Mouse (Mus musculus): ENCODE results near the gene Lrmda. TPM values are rescaled to one million over a fixed set of nuclear protein-coding genes. Genes with fewer than 3 reads are reported as not detected.

The Lrmda gene
- polyA plus RNA-seq, 1 experiment from 2014 or later: not detected

DNA sequence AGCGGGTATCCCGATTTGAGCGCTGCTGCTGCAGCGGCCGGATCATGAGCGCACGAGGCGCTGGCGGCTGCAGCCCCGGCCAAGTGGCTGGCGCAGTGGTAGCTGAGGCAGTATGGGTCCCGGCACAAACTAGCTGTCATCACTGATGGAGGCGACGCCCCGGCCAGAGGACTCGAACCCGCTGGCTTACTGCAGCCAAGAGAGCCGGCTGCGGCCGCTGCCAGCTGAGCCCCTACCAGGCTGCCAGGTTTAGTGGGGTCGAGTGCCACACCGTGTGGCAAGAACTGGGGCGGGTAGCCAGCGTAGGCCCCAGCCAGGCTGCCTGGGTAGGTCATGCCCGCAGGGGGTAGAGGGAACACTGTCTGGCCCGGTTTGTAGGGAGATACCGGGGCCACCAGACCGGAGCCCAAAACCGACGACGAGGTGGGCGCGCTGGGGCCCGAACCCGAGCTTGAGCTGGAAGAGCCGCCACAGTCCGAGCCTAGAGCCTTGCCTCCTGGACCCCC, 34.0 kb upstream of the Lrmda start:
- H3K9ac ChIP-seq (replicated peaks; ENCODE audit: low read length): peak overlapping the region; percentile 78
- peak overlapping the region; percentile 77 for H3K4me3 ChIP-seq (replicated peaks; ENCODE audit: low read depth, low read length)
- peaks cover 41% of the 10 kb centered on the region for H3K4me1 ChIP-seq (ENCODE audit: control insufficient read depth, insufficient read depth, low read length)
- no peaks in the 10 kb centered on the region for H3K9me3 ChIP-seq (ENCODE audit: control insufficient read depth, low read length)
- H3K36me3 ChIP-seq (ENCODE audit: control insufficient read depth, insufficient read depth, low read length): peaks cover 8% of the 10 kb centered on the region; the same call in 1 of the 2 replicates
- no peak for ATAC-seq (ENCODE audit: low FRiP score, low TSS enrichment)
- under 1% methylated on average over 37 of the region's 37 CpGs for WGBS
- peak overlapping the region; percentile 91 for H3K27ac ChIP-seq (replicated peaks; ENCODE audit: low read depth, low read length)
- peaks cover 16% of the 10 kb centered on the region for H3K27me3 ChIP-seq (ENCODE audit: control insufficient read depth, insufficient read depth, low read length)
- peak; percentile 63 for DNase-seq
- H3K4me2 ChIP-seq (ENCODE audit: low read length): peak overlapping the region; percentile 88

GRCm38 (mm10) chr14:21985981-21986732, 33.4 kb upstream of the Lrmda start:
- Histone ChIP-seq H3K36me3 (ENCODE audit: control insufficient read depth, insufficient read depth, low read length) (peaks cover 8% of the 10 kb centered on the region; the same call in 1 of the 2 replicates), H3K27me3 (ENCODE audit: control insufficient read depth, insufficient read depth, low read length) (peaks cover 17% of the 10 kb centered on the region), H3K9me3 (ENCODE audit: control insufficient read depth, low read length) (no peaks in the 10 kb centered on the region), H3K4me3 (replicated peaks; ENCODE audit: low read depth, low read length) (peak overlapping the region; percentile 77), H3K4me2 (ENCODE audit: low read length) (peak overlapping the region; percentile 88), H3K4me1 (ENCODE audit: control insufficient read depth, insufficient read depth, low read length) (peaks cover 47% of the 10 kb centered on the region), H3K9ac (replicated peaks; ENCODE audit: low read length) (peak overlapping the region; percentile 78), H3K27ac (replicated peaks; ENCODE audit: low read depth, low read length) (peak overlapping the region; percentile 91)
- DNase-seq (peak; percentile 91), ATAC-seq (ENCODE audit: low FRiP score, low TSS enrichment) (no peak)
- WGBS: under 1% methylated on average over 61 of the region's 62 CpGs

GRCm38 (mm10) chr14:21986733-21987659, 32.5 kb upstream of the Lrmda start:
- H3K36me3 ChIP-seq (ENCODE audit: control insufficient read depth, insufficient read depth, low read length): peaks cover 8% of the 10 kb centered on the region; the same call in 1 of the 2 replicates
- peak overlapping the region; percentile 88 for H3K4me2 ChIP-seq (ENCODE audit: low read length)
- peak overlapping the region; percentile 91 for H3K27ac ChIP-seq (replicated peaks; ENCODE audit: low read depth, low read length)
- peaks cover 50% of the 10 kb centered on the region for H3K4me1 ChIP-seq (ENCODE audit: control insufficient read depth, insufficient read depth, low read length)
- no peaks in the 10 kb centered on the region for H3K9me3 ChIP-seq (ENCODE audit: control insufficient read depth, low read length)
- H3K9ac ChIP-seq (replicated peaks; ENCODE audit: low read length): peak overlapping the region; percentile 78
- H3K4me3 ChIP-seq (replicated peaks; ENCODE audit: low read depth, low read length): peak overlapping the region; percentile 77
- 1% methylated on average over 60 of the region's 61 CpGs for WGBS
- DNase-seq (peak; percentile 81), ATAC-seq (ENCODE audit: low FRiP score, low TSS enrichment) (peak; percentile 8; the same call in 1 of the 2 replicates)
- peaks cover 21% of the 10 kb centered on the region for H3K27me3 ChIP-seq (ENCODE audit: control insufficient read depth, insufficient read depth, low read length)

- H3K9me3 ChIP-seq (ENCODE audit: control insufficient read depth, low read length): no peaks in the 10 kb centered on the region
- H3K9ac ChIP-seq (replicated peaks; ENCODE audit: low read length): peak overlapping the region; percentile 78
- H3K4me1 ChIP-seq (ENCODE audit: control insufficient read depth, insufficient read depth, low read length): peaks cover 44% of the 10 kb centered on the region
- H3K27me3 ChIP-seq (ENCODE audit: control insufficient read depth, insufficient read depth, low read length): peaks cover 23% of the 10 kb centered on the region
- WGBS: under 1% methylated on average over 74 of the region's 74 CpGs
- ATAC-seq (ENCODE audit: low FRiP score, low TSS enrichment) (peak; percentile 84), DNase-seq (peak; percentile 96)
- H3K4me3 ChIP-seq (replicated peaks; ENCODE audit: low read depth, low read length): peak overlapping the region; percentile 77
- H3K4me2 ChIP-seq (ENCODE audit: low read length): peak overlapping the region; percentile 88
- peaks cover 8% of the 10 kb centered on the region; the same call in 1 of the 2 replicates for H3K36me3 ChIP-seq (ENCODE audit: control insufficient read depth, insufficient read depth, low read length)
- peak overlapping the region; percentile 91 for H3K27ac ChIP-seq (replicated peaks; ENCODE audit: low read depth, low read length)
These were observed 31.6 kb upstream of the Lrmda start for GRCm38 (mm10) chr14:21987660-21988576.

DNA sequence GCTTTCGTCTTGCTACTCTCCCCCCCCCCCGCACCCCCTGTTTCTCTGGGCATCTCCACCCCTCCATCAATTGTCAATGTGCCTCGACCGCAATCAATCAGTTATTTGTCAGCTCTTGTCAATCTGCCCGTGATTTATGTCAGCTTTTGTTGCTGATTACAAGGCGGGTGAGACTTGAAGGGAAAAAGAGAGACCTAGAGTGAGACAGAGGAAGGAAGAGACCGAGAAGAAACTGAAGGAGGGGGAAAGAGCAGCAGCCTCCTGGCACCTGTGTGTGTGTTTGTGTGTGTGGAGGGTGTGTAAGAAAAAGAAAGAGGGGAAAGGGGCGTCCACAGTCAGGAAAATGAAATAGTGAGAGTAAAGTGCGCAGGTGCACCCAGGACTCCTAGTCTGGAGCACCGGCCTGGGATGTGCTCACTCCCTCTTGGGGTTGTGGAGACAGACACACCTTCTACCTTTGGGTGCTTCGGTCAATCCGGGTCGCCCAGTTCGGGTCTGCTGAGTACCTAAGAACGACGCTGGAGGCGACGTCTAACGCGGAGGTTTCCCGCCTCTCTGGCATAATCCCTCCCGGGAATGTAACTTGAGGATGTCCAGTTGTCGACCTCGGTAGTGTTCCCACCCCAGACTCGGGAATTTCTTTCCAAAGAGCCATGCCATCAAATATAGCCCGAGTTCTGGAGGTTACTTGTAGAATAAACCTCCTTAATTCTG, 30.8 kb upstream of the Lrmda start:
- Histone ChIP-seq H3K4me3 (replicated peaks; ENCODE audit: low read depth, low read length) (peak overlapping the region; percentile 77), H3K36me3 (ENCODE audit: control insufficient read depth, insufficient read depth, low read length) (peaks cover 8% of the 10 kb centered on the region; the same call in 1 of the 2 replicates), H3K4me2 (ENCODE audit: low read length) (peak overlapping the region; percentile 88), H3K27ac (replicated peaks; ENCODE audit: low read depth, low read length) (peak overlapping the region; percentile 71), H3K9me3 (ENCODE audit: control insufficient read depth, low read length) (no peaks in the 10 kb centered on the region), H3K9ac (replicated peaks; ENCODE audit: low read length) (peak overlapping the region; percentile 17; the same call in 1 of the 2 replicates), H3K4me1 (ENCODE audit: control insufficient read depth, insufficient read depth, low read length) (peaks cover 37% of the 10 kb centered on the region), H3K27me3 (ENCODE audit: control insufficient read depth, insufficient read depth, low read length) (peaks cover 30% of the 10 kb centered on the region)
- DNase-seq (peak; percentile 64), ATAC-seq (ENCODE audit: low FRiP score, low TSS enrichment) (no peak)
- under 1% methylated on average over 26 of the region's 26 CpGs for WGBS

DNA sequence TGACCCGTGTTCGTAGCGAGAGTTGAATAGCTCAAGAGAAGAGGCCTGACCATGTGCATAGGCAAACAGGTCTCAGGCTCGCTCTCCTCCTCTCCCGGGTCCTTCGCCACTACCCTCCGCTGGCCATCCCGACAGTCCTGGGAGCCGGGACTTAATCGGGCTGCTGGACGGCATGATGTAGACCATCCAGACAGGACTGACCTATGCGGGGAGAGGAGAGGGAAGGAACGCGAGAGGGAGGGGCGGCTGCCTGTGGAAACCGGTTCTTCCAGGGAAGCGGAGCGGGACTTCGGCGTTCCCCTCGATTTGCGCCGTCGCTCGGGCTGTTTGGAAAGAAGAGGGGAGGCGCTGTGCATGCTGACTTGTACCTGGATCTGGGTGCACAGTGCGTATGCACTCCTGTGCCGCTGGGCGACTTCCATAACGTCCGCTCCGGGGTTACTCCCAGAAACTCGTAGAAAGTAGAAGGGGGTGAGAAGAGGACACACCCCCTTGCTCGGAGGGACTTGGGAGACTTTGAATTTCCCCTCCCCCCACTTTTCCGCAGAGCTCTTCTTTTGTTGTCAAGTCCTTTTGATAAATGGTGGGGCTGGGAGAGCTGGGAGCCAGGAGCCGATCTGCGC, 30.1 kb upstream of the Lrmda start, which contains the start of gene Zfp503:
Zfp503 (minus strand) TSS at position 311 of the 623 bp plus-strand sequence.
- peak within 1 kb of the TSS; percentile 77 for H3K4me3 ChIP-seq (replicated peaks; ENCODE audit: low read depth, low read length)
- ATAC-seq (ENCODE audit: low FRiP score, low TSS enrichment) (no peak), DNase-seq (peak; percentile 74)
- H3K4me1 ChIP-seq (ENCODE audit: control insufficient read depth, insufficient read depth, low read length): peaks cover 37% of the 10 kb centered on the region
- peak within 1 kb of the TSS; percentile 71 for H3K27ac ChIP-seq (replicated peaks; ENCODE audit: low read depth, low read length)
- H3K9ac ChIP-seq (replicated peaks; ENCODE audit: low read length): peak within 1 kb of the TSS; percentile 27; the same call in 1 of the 2 replicates
- H3K36me3 ChIP-seq (ENCODE audit: control insufficient read depth, insufficient read depth, low read length): peaks cover 8% of the 10 kb centered on the region; the same call in 1 of the 2 replicates
- H3K4me2 ChIP-seq (ENCODE audit: low read length): peak within 1 kb of the TSS; percentile 88
- H3K9me3 ChIP-seq (ENCODE audit: control insufficient read depth, low read length): no peaks in the 10 kb centered on the region
- peaks cover 35% of the 10 kb centered on the region for H3K27me3 ChIP-seq (ENCODE audit: control insufficient read depth, insufficient read depth, low read length)
- WGBS: under 1% methylated on average over 37 of the region's 37 CpGs

Data from midbrain, embryonic 14.5 days (tissue).